Mouse (Mus musculus): ENCODE measurements around the gene Pdzph1.
A peak's percentile ranks its signal among the peaks of the same experiment; 100 is the strongest.

Pdzph1 gene

DNA sequence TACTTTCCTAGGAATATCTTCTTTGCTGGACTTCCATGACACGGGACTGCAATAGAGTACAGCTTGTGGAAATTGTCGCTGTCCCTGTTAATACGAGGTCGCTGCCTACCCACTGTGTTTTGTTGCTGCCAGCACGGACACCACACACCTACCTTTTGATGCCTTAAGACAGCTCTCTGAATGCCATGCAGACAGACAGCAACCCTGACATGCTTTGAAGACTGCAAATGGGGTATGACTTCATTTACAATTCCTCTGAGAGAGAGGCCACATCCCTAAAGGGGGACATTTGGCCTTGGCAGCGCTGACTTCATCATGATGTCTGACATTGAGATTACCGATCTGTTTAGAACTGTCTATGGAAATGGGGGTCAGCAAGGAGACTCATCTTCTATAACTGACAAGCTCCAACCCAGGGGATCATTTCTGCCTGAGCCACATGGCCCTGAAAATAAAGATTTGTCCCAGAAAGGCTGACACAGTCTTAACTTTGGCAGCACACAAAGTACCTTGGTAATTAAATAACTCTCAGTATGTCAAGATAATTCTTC, 67.8 kb downstream of the Pdzph1 start:
- peak; percentile 81 to 88 for DNase-seq (ENCODE audit: inconsistent age in 2 of 2, low spot score in 1 of 2)

DNA sequence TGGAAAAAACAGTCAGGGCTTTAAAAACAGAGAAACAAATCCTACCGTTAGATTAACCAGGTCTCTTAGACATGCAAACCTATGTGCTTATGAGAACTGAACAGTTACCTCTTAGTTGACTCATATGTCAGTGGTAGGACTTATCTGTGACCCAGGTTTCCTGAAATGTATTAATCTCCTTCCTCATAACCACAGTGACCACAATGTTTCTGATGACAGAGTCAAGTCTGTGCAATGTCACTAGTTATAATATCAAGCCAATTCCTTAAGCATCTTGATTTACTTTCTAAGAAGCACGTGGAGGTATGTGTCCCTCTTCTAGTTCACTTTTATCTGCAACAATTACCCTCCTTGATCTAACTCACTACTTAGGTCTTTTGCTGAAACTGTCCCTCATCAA, 68.4 kb downstream of the Pdzph1 start:
- no peak for DNase-seq (ENCODE audit: inconsistent age in 2 of 2, low spot score in 1 of 2)

DNA sequence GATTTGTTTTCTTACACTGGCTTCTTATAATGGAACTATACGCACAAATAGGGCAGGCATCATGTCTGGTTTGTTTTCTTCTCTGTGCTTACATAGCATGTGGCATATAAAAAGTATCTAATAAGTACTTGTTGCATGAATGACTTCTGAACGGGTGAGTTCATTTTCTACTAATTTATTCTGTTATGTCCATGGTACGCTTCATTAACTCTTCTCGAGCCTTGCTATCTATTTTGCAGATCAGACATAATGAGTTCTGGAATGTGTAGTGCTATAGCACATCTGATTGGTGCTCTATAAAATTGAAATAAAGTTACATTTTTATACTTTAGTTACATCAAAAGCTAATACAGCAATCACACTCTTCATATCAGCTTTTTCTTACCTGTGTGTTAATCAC, 71.2 kb downstream of the Pdzph1 start:
- DNase-seq (ENCODE audit: inconsistent age in 2 of 2, low spot score in 1 of 2), result no peak

GRCm38 (mm10) chr17:58919061-58919460, 72.1 kb downstream of the Pdzph1 start:
- peak; percentile 50 to 81 for DNase-seq (ENCODE audit: inconsistent age in 2 of 2, low spot score in 1 of 2)

DNA sequence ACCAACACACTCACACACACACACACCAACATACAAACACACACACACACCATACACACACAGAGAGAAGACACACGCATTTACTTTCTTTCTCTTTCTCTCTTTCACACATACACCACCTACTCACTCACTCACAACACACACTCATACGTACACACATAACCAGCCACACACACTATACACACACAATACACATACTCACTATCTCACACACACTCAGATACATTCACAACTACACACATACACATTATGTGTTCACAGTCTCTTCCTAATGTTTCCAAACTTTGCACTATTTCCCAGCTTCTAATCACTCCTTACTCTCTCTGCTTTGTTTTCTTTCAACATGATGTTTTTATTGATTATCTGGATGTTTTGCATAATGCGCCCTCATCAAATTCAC, 72.6 kb downstream of the Pdzph1 start:
- DNase-seq (ENCODE audit: inconsistent age in 2 of 2, low spot score in 1 of 2), result no peak

DNA sequence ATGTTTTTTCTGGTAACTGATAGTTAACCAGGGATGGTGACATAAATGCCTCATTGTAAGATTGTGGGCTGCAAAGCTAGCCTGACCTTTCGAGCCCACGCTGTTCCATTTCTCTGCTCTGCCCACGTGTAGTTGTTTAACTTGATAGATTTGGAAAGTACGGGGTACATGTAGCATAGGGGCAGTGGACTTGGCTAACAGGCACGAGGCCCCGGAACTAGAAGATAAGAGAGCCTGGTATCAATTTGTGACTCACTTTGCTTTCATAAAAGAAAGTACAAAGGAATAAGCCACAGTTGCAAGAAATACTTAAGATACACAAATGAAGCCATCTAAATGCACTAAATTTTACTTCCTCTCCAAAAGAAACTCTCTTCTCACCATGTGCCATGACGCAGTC, 79.6 kb downstream of the Pdzph1 start:
- DNase-seq (ENCODE audit: inconsistent age in 2 of 2, low spot score in 1 of 2), result no peak

- DNase-seq (ENCODE audit: inconsistent age in 2 of 2, low spot score in 1 of 2), result peak; percentile 34 to 78
Observed at GRCm38 (mm10) chr17:58909061-58909661, 82.0 kb downstream of the Pdzph1 start.

- no peak for DNase-seq (ENCODE audit: inconsistent age in 2 of 2, low spot score in 1 of 2)
Observed at GRCm38 (mm10) chr17:58906001-58906400, 85.2 kb downstream of the Pdzph1 start.

- no peak for DNase-seq (ENCODE audit: inconsistent age in 2 of 2, low spot score in 1 of 2)
Observed at GRCm38 (mm10) chr17:58891488-58892210, 99.5 kb downstream of the Pdzph1 start.

DNA sequence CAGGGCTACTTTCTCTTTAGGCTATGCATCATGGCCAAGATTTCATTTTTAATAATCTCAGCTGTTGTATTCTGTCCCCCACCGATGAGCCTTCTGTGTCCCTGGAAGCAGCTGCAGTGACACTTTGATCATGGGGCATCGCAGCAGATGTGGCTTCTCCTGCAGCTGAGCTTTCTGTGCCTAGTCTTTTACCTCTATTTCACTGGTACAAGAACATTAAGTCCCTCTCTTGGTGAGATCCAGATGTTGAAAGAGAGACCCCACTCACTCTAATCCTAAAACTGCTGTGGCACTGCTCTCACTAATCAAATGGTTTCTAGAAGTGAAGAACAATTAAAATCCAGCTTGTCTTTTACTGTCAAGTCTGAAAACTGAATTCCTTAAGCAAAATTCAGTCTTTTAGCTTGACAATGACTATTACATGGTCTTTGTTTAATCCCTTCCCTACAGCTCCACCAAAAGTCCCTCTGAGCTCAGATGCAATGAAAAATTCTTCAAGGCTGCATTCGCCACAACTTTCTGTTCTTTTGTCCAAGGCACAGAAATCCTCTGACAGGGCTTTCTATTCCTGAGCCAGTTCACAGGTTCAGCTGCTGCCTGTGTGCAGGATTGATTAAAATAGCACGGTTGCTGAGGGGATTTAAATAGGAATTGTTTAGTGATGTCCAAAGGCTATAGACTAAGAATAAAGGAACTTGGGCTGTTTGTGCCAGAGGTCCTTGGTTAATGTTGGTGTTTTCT, 101.1 kb downstream of the Pdzph1 start:
- DNase-seq (ENCODE audit: inconsistent age in 2 of 2, low spot score in 1 of 2), result no peak

- no peak for DNase-seq (ENCODE audit: inconsistent age in 2 of 2, low spot score in 1 of 2)
Observed at GRCm38 (mm10) chr17:58884393-58884792, 106.8 kb downstream of the Pdzph1 start.

GRCm38 (mm10) chr17:58873356-58873755, 117.8 kb downstream of the Pdzph1 start:
- DNase-seq (ENCODE audit: inconsistent age in 2 of 2, low spot score in 1 of 2), result no peak

- DNase-seq (ENCODE audit: inconsistent age in 2 of 2, low spot score in 1 of 2), result no peak
Observed at GRCm38 (mm10) chr17:58870795-58871194, 120.4 kb downstream of the Pdzph1 start.

Measured in adrenal gland, adult (tissue).